ENCODE assay signal across 21 mouse cellular contexts in genomic region chr3:97232328-97232727, GRCm38 (mm10).
DNase-seq lines count a peak whose midpoint lies in the region; ATAC-seq and TF ChIP-seq lines count a peak whose summit lies in the region.
"Had no signal": no experiment of that assay in that cellular context is flagged by ENCODE, and none has a peak within 500 bp of the region (broad histone marks: within the 10 kb centered on the region; RNA-seq: fewer than 3 reads in every experiment).

No protein-coding gene starts in this region.

- H3K4me1 ChIP-seq in lung, postnatal 0 days (ENCODE audit: insufficient read depth, low read depth, low read length) = no peaks in the 10 kb centered on the region
- H3K4me1 ChIP-seq in MEL (ENCODE audit: control insufficient read depth in 1 of 2, insufficient read depth in 2 of 2, low read length in 2 of 2) = peaks cover 0 to 22% of the 10 kb centered on the region in 2 experiments; a peak in 3 of 4 replicates

- TF ChIP-seq RAD21 in MEL (IDR thresholded peaks at IDR 0.05; ENCODE audit: low read depth, low read length) = no peak

- no peak overlapping the region for H3K4me3 ChIP-seq in lung, postnatal 0 days (ENCODE audit: low read depth, low read length)
- H3K4me3 ChIP-seq in MEL (ENCODE audit: control insufficient read depth in 1 of 2, insufficient read depth in 1 of 2, low read depth in 2 of 2, low read length in 2 of 2) = peak overlapping the region; percentile 23 to 41
- H3K4me3 ChIP-seq: forebrain, embryonic 10.5 days; gastrocnemius, adult 2 months; hindbrain, embryonic 15.5 days; intestine, embryonic 15.5 days; left cerebral cortex, adult 2 months; liver, embryonic 12.5 days had no signal

- no peaks in the 10 kb centered on the region; the same call in 1 of the 2 replicates for H3K79me2 ChIP-seq in MEL (ENCODE audit: control insufficient read depth, insufficient read depth, low read length, poor library complexity)

- no peaks in the 10 kb centered on the region for H3K36me3 ChIP-seq in lung, postnatal 0 days (ENCODE audit: insufficient read depth, low read length)
- H3K36me3 ChIP-seq in MEL (ENCODE audit: control insufficient read depth in 1 of 2, insufficient read depth in 2 of 2, low read length in 2 of 2) = peaks cover 0 to 11% of the 10 kb centered on the region in 2 experiments; a peak in 2 of 4 replicates
- H3K36me3 ChIP-seq: hindbrain, embryonic 15.5 days; intestine, embryonic 15.5 days; liver, embryonic 12.5 days had no signal

- H3K27ac ChIP-seq in lung, postnatal 0 days (ENCODE audit: low read length) = no peak overlapping the region
- peak overlapping the region; percentile 75 for H3K27ac ChIP-seq in MEL (ENCODE audit: control insufficient read depth, low read depth, low read length)
- H3K27ac ChIP-seq: forebrain, embryonic 10.5 days; gastrocnemius, adult 2 months; hindbrain, embryonic 15.5 days; left cerebral cortex, adult 2 months; liver, embryonic 12.5 days had no signal

- no peak for TF ChIP-seq EP300 in lung, postnatal 0 days (IDR thresholded peaks at IDR 0.05)
- peak; percentile 92 to 96 for TF ChIP-seq EP300 in MEL (IDR thresholded peaks at IDR 0.05; ENCODE audit: low read depth in 1 of 2, low read length in 2 of 2)

- intact Hi-C loops in left cerebral cortex, postnatal 10 days (cut with DNase I) = no loop called here

- no peaks in the 10 kb centered on the region for H3K9me3 ChIP-seq in lung, postnatal 0 days (ENCODE audit: low read length)
- H3K9me3 ChIP-seq in MEL (replicated peaks; ENCODE audit: insufficient read depth, low read length) = no peaks in the 10 kb centered on the region
- H3K9me3 ChIP-seq: hindbrain, embryonic 15.5 days; intestine, embryonic 15.5 days; liver, embryonic 12.5 days had no signal

- ATAC-seq in lung, postnatal 0 days = no peak
- ATAC-seq: intestine, embryonic 15.5 days; liver, embryonic 12.5 days; midbrain, embryonic 16.5 days had no signal

- DNase-seq in heart, adult 11 months = peak; percentile 91
- no peak for DNase-seq in heart, adult 8-10 months (ENCODE audit: low spot score)
- DNase-seq in lung, postnatal 0 days (ENCODE audit: low spot score) = peak; percentile 71
- DNase-seq in lung, postnatal 10 days = no peak
- DNase-seq in MEL (ENCODE audit: low read depth, low spot score) = peak; percentile 92
- DNase-seq in monocyte, adult 2 months (ENCODE audit: low read depth in 1 of 2, low spot score in 2 of 2) = peak; percentile 22 to 41
- DNase-seq in adrenal gland, adult 8-10 months = no peak
- no peak for DNase-seq in left cerebral cortex, postnatal 10 days (ENCODE audit: extremely low spot score in 1 of 2, low spot score in 2 of 2)
- DNase-seq: adrenal gland, postnatal 14 days; cerebellum, postnatal 14 days; gastrocnemius, adult 2 months; heart, postnatal 10 days; kidney, postnatal 36 days; layer of hippocampus, adult 9-11 months; lung, embryonic 14.5 days had no signal

- peak in 1 of 2 experiments; percentile 11; a peak in 1 of 4 replicates for TF ChIP-seq POLR2A in MEL (IDR thresholded peaks at IDR 0.05; ENCODE audit: control insufficient read depth in 1 of 2, insufficient read depth in 1 of 2, low read depth in 1 of 2, low read length in 2 of 2, poor library complexity in 1 of 2)

- no peak overlapping the region for H3K4me2 ChIP-seq in lung, postnatal 0 days (replicated peaks; ENCODE audit: low read depth, low read length)
- H3K4me2 ChIP-seq: hindbrain, embryonic 15.5 days; intestine, embryonic 15.5 days; liver, embryonic 12.5 days; lung, embryonic 14.5 days had no signal

- H3K27me3 ChIP-seq in lung, postnatal 0 days (replicated peaks; ENCODE audit: insufficient read depth, low read length) = no peaks in the 10 kb centered on the region
- H3K27me3 ChIP-seq in MEL (ENCODE audit: control insufficient read depth in 1 of 2, insufficient read depth in 2 of 2, low read length in 2 of 2) = peaks cover 0 to under 1% of the 10 kb centered on the region in 2 experiments; a peak in 1 of 4 replicates
- H3K27me3 ChIP-seq: hindbrain, embryonic 15.5 days; intestine, embryonic 15.5 days had no signal

- no peak for TF ChIP-seq CTCF in lung, postnatal 0 days (IDR thresholded peaks at IDR 0.05)
- no peak for TF ChIP-seq CTCF in MEL (IDR thresholded peaks at IDR 0.05 in 2 of 3, conservative IDR thresholded peaks at IDR 0.05 in 1 of 3; ENCODE audit: control insufficient read depth in 1 of 3, insufficient read depth in 1 of 3, low read depth in 2 of 3, low read length in 3 of 3, poor library complexity in 1 of 3, severe bottlenecking in 1 of 3)

- WGBS in lung, postnatal 0 days = 56% methylated on average over 3 of the region's 3 CpGs

- H3K9ac ChIP-seq in lung, postnatal 0 days (replicated peaks; ENCODE audit: low read depth) = no peak overlapping the region
- peak overlapping the region; percentile 40 for H3K9ac ChIP-seq in MEL (ENCODE audit: control insufficient read depth, low read depth, low read length, poor library complexity, severe bottlenecking)
- H3K9ac ChIP-seq: hindbrain, embryonic 15.5 days; intestine, embryonic 15.5 days; liver, embryonic 12.5 days; lung, embryonic 14.5 days had no signal

TF ChIP-seq in MEL, 35 proteins besides CTCF, POLR2A, EP300 and RAD21:
- TF ChIP-seq NRF1 (IDR thresholded peaks at IDR 0.05; ENCODE audit: insufficient read depth, low read depth, low read length, poor library complexity, severe bottlenecking) (no peak), MXI1 (IDR thresholded peaks at IDR 0.05; ENCODE audit: low read depth, low read length) (no peak), CHD2 (IDR thresholded peaks at IDR 0.05; ENCODE audit: low read length) (no peak), MAX (IDR thresholded peaks at IDR 0.05; ENCODE audit: low read length) (no peak), NELFE (IDR thresholded peaks at IDR 0.05; ENCODE audit: low read depth, low read length) (no peak; the same call in 1 of the 2 replicates), SIN3A (IDR thresholded peaks at IDR 0.05; ENCODE audit: low read length) (0 out of 2 replicates have a peak, but pooled peaks have one; percentile 14), CHD1 (IDR thresholded peaks at IDR 0.05; ENCODE audit: low read depth, low read length) (no peak), BHLHE40 (IDR thresholded peaks at IDR 0.05; ENCODE audit: borderline replicate concordance, low read depth, low read length) (no peak), USF2 (IDR thresholded peaks at IDR 0.05; ENCODE audit: borderline replicate concordance in 1 of 2, insufficient read depth in 1 of 2, low read depth in 1 of 2, low read length in 2 of 2) (no peak), TBP (IDR thresholded peaks at IDR 0.05; ENCODE audit: low read depth, low read length) (peak; percentile 97), MYB (IDR thresholded peaks at IDR 0.05; ENCODE audit: low read depth, low read length) (peak; percentile 78), ZNF384 (IDR thresholded peaks at IDR 0.05; ENCODE audit: low read depth, low read length) (no peak), ETS1 (IDR thresholded peaks at IDR 0.05; ENCODE audit: low read depth, low read length) (peak; percentile 79), E2F4 (IDR thresholded peaks at IDR 0.05; ENCODE audit: borderline replicate concordance, low read depth, low read length) (no peak), MAZ (IDR thresholded peaks at IDR 0.05; ENCODE audit: low read depth, low read length) (no peak), SMC3 (IDR thresholded peaks at IDR 0.05; ENCODE audit: low read depth, low read length) (no peak), MAFK (IDR thresholded peaks at IDR 0.05; ENCODE audit: borderline replicate concordance, low read depth, low read length) (no peak), ZKSCAN1 (IDR thresholded peaks at IDR 0.05; ENCODE audit: low read depth, low read length) (no peak), TAL1 (IDR thresholded peaks at IDR 0.05; ENCODE audit: low read length) (peak; percentile 59), GABPA (IDR thresholded peaks at IDR 0.05; ENCODE audit: low read depth, low read length) (no peak), RCOR1 (IDR thresholded peaks at IDR 0.05; ENCODE audit: low read depth, low read length) (peak; percentile 94), POLR2AphosphoS5 (IDR thresholded peaks at IDR 0.05; ENCODE audit: borderline replicate concordance, low read depth, low read length) (no peak), KAT2A (conservative IDR thresholded peaks at IDR 0.05; ENCODE audit: low read depth, low read length) (no peak), MYC (IDR thresholded peaks at IDR 0.05; ENCODE audit: low read depth, low read length) (peak; percentile 61), UBTF (IDR thresholded peaks at IDR 0.05; ENCODE audit: borderline replicate concordance, insufficient read depth, low read depth, low read length) (no peak), HCFC1 (IDR thresholded peaks at IDR 0.05; ENCODE audit: low read depth, low read length) (peak; percentile 40; the same call in 1 of the 2 replicates), GATA1 (IDR thresholded peaks at IDR 0.05; ENCODE audit: low read depth, low read length) (peak; percentile 92), JUND (IDR thresholded peaks at IDR 0.05; ENCODE audit: low read depth, low read length) (0 out of 2 replicates have a peak, but pooled peaks have one; percentile 62), MEF2A (IDR thresholded peaks at IDR 0.05; ENCODE audit: extremely low read depth, insufficient replicate concordance, low read depth, low read length, poor library complexity, severe bottlenecking) (no peak), ZC3H11A (IDR thresholded peaks at IDR 0.05; ENCODE audit: low read depth, low read length) (no peak), ELF1 (IDR thresholded peaks at IDR 0.05; ENCODE audit: low read depth, low read length) (peak; percentile 55), TCF12 (IDR thresholded peaks at IDR 0.05; ENCODE audit: low read depth, low read length) (peak; percentile 85), ZMIZ1 (IDR thresholded peaks at IDR 0.05; ENCODE audit: low read depth, low read length) (no peak), USF1 (IDR thresholded peaks at IDR 0.05; ENCODE audit: low read depth, low read length) (no peak)

Comparison
In these comparisons a context has a peak if more than half of its experiments do, and no peak if none do; other contexts are left out.
1. DNase-seq: peak in heart, adult 11 months (single experiment), lung, postnatal 0 days (single experiment), MEL (single experiment) and monocyte, adult 2 months (2 of 2); none in heart, adult 8-10 months (single experiment), lung, postnatal 10 days (single experiment), adrenal gland, adult 8-10 months (single experiment) and left cerebral cortex, postnatal 10 days (0 of 2).